Mouse (Mus musculus) adrenal gland, postnatal 36 days (tissue): Measurements from ENCODE around the gene Traf3ip1. TPM values are rescaled to one million over a fixed set of nuclear protein-coding genes. Genes with fewer than 3 reads are reported as not detected.

Source experiments
- total RNA-seq, 2 experiments: library from RNA; stranded (reverse); gene quantifications; 2 replicates each; pipeline ENCODE4 v1.2.3; 2021

Gene Traf3ip1
- total RNA-seq, 2 experiments from 2014 or later, result 11.2 to 16.9 TPM

Other genes with a start within 250 kb of the Traf3ip1 start
- gene Ube2f, start 244.3 kb upstream of the Traf3ip1 start, total RNA-seq, result 10 to 100 TPM; 72.8 to 94.6 TPM
- 10 to 100 TPM; 21.2 to 23.6 TPM for gene Scly, start 196.3 kb upstream of the Traf3ip1 start, total RNA-seq
- gene Espnl, start 172.6 kb upstream of the Traf3ip1 start, total RNA-seq, result under 1 TPM; 0.07 to 0.10 TPM
- under 1 TPM; 0.89 to 0.96 TPM for gene Klhl30, start 143.6 kb upstream of the Traf3ip1 start, total RNA-seq
- gene Erfe, start 128.2 kb upstream of the Traf3ip1 start, total RNA-seq, result 10 to 100 TPM in 1 of 2 experiments, 1 to 10 TPM in 1; 3.8 to 42.2 TPM
- gene Ilkap, start 95.8 kb upstream of the Traf3ip1 start, total RNA-seq, result 100 to 1,000 TPM in 1 of 2 experiments, 10 to 100 TPM in 1; 97.0 to 132 TPM
- gene Hes6, start 80.6 kb upstream of the Traf3ip1 start, total RNA-seq, result 100 to 1,000 TPM; 274 to 679 TPM
- 10 to 100 TPM; 37.1 to 84.7 TPM for gene Per2, start 35.3 kb upstream of the Traf3ip1 start, total RNA-seq
- gene Asb1, start 45.9 kb downstream of the Traf3ip1 start, total RNA-seq, result 10 to 100 TPM; 22.4 to 25.9 TPM